In genomic region chr13:20093307-20094045, GRCm38 (mm10) we compare ENCODE assay signal across 8 mouse cellular contexts. TPM values are rescaled to one million over a fixed set of nuclear protein-coding genes. Genes with fewer than 3 reads are reported as not detected.
DNase-seq lines count a peak whose midpoint lies in the region; ATAC-seq and TF ChIP-seq lines count a peak whose summit lies in the region.

No protein-coding gene starts in this region.

- no peak overlapping the region for H3K4me2 ChIP-seq in kidney, embryonic 14.5 days (replicated peaks; ENCODE audit: low read depth, low read length)

- no peak for TF ChIP-seq CTCF in kidney, adult 2 months (conservative IDR thresholded peaks at IDR 0.05; ENCODE audit: insufficient read depth, insufficient read length, low read depth, low read length)

- H3K9ac ChIP-seq in kidney, embryonic 14.5 days (ENCODE audit: low read depth, low read length) = no peak overlapping the region

- no peaks in the 10 kb centered on the region for H3K36me3 ChIP-seq in kidney, adult 2 months (ENCODE audit: control insufficient read depth, insufficient read depth, low read length)
- H3K36me3 ChIP-seq in kidney, embryonic 14.5 days (ENCODE audit: control insufficient read depth, insufficient read depth, low read length) = no peaks in the 10 kb centered on the region

- no peak for ATAC-seq in kidney, embryonic 14.5 days (ENCODE audit: low FRiP score, low TSS enrichment)

- no peak overlapping the region for H3K27ac ChIP-seq in kidney, adult 2 months (ENCODE audit: insufficient read depth, low read depth, low read length)
- H3K27ac ChIP-seq in kidney, embryonic 14.5 days (ENCODE audit: low read depth, low read length) = no peak overlapping the region

- no peaks in the 10 kb centered on the region for H3K9me3 ChIP-seq in kidney, embryonic 14.5 days (ENCODE audit: control insufficient read depth, low read length)

- H3K27me3 ChIP-seq in kidney, adult 2 months (replicated peaks; ENCODE audit: control insufficient read depth, insufficient read depth, low read length) = peaks cover 2% of the 10 kb centered on the region; the same call in 1 of the 2 replicates
- peaks cover 11% of the 10 kb centered on the region; the same call in 1 of the 2 replicates for H3K27me3 ChIP-seq in kidney, embryonic 14.5 days (ENCODE audit: control insufficient read depth, insufficient read depth, low read length)

- no peaks in the 10 kb centered on the region for H3K4me1 ChIP-seq in kidney, adult 2 months (ENCODE audit: control insufficient read depth, insufficient read depth, low read length)
- no peaks in the 10 kb centered on the region for H3K4me1 ChIP-seq in kidney, embryonic 14.5 days (ENCODE audit: control insufficient read depth, insufficient read depth, low read length)

- intact Hi-C loops in heart, postnatal 14 days (cut with DNase I) = loop anchor here (2.0 to 5.0 kb wide), 4 partner anchors 33 to 199 kb away; no protein-coding TSS in a partner anchor

- no peak overlapping the region for H3K4me3 ChIP-seq in kidney, adult 2 months (ENCODE audit: insufficient read depth, low read depth, low read length)
- H3K4me3 ChIP-seq in kidney, embryonic 14.5 days (ENCODE audit: low read length) = no peak overlapping the region

- DNase-seq in kidney, adult 2 months = peak; percentile 37
- DNase-seq in ZHBTc4 (ENCODE audit: low read depth, low spot score) = peak; percentile 29
- peak; percentile 37 to 50 for DNase-seq in heart, postnatal 14 days
- DNase-seq in lung, postnatal 25 days (ENCODE audit: low spot score) = peak; percentile 80
- DNase-seq in thymus, postnatal 4 days = peak; percentile 79
- DNase-seq in frontal cortex, postnatal 36 days (ENCODE audit: low spot score in 2 of 2) = no peak
- DNase-seq in cerebellum, adult 8-10 months = no peak

- WGBS in kidney, adult 2 months = 54% methylated on average over 19 of the region's 19 CpGs
- 64% methylated on average over 19 of the region's 19 CpGs for WGBS in kidney, embryonic 14.5 days

- no peak for TF ChIP-seq POLR2A in kidney, adult 2 months (IDR thresholded peaks at IDR 0.05; ENCODE audit: low read depth, low read length)

RNA-seq across cellular contexts. Expression of gene Elmo1, which starts 3.1 kb away (rescaled TPM):
- polyA plus RNA-seq in kidney, adult 2 months (2012; rRNA removed) = 3.4 and 4.5 TPM in 2 replicates
- polyA plus RNA-seq in kidney, embryonic 14.5 days (2014; fragmentation: Nextera tagmentation; extraction: Ambion mirVana) = 7.9 and 15.4 TPM in 2 replicates
- 10 to 100 TPM; 16.4 to 17.1 TPM for total RNA-seq in heart, postnatal 14 days (2021)

Comparison
In these comparisons a context has a peak if more than half of its experiments do, and no peak if none do; other contexts are left out.
1. DNase-seq: peak in kidney, adult 2 months (single experiment), ZHBTc4 (single experiment), heart, postnatal 14 days (2 of 2), lung, postnatal 25 days (single experiment) and thymus, postnatal 4 days (single experiment); none in frontal cortex, postnatal 36 days (0 of 2) and cerebellum, adult 8-10 months (single experiment).